Mouse (Mus musculus): ENCODE results near the gene Rasgrp3. TPM values are rescaled to one million over a fixed set of nuclear protein-coding genes. Genes with fewer than 3 reads are reported as not detected.

The Rasgrp3 gene
- polyA plus RNA-seq (2015; fragmentation: Nextera tagmentation; extraction: Ambion mirVana), result 32.1 and 36.3 TPM in 2 replicates

DNA sequence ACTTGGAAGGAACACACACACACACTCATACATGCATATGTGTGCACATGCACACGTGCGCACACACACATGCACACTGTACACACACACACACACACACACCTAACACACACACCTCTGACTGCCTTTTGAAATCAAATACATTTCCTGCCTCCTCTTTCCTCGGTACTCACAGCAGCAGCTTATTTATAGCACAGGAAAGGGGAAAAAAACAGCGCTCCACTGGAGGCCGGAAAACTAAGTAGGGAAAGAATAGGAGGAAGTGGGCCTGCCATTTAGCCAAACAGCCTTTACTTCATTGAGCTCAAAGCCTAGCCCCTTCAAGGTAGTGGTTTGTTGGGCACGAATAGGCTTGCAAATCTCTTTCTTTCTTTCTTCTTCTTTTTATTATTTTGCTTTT lies at the start of gene Rasgrp3:
TSS of gene Rasgrp3 (plus strand) at position 298 of the 400 bp plus-strand sequence.
- 55% methylated on average over 6 of the region's 6 CpGs for WGBS
- H3K27me3 ChIP-seq (replicated peaks; ENCODE audit: insufficient read depth, low read length), result no peaks in the 10 kb centered on the region
- peak within 1 kb of the TSS; percentile 20 for H3K4me3 ChIP-seq (ENCODE audit: low read depth, low read length)
- no peaks in the 10 kb centered on the region for H3K4me1 ChIP-seq (ENCODE audit: insufficient read depth, low read depth, low read length)
- TF ChIP-seq CTCF (IDR thresholded peaks at IDR 0.05) (no peak), EP300 (IDR thresholded peaks at IDR 0.05) (peak; percentile 88)
- H3K4me2 ChIP-seq (replicated peaks; ENCODE audit: low read depth, low read length), result peak within 1 kb of the TSS; percentile 42; the same call in 1 of the 2 replicates
- H3K9ac ChIP-seq (replicated peaks; ENCODE audit: low read depth), result peak within 1 kb of the TSS; percentile 23; the same call in 1 of the 2 replicates
- peak; percentile 74 for DNase-seq (ENCODE audit: low spot score)
- peak within 1 kb of the TSS; percentile 74 for H3K27ac ChIP-seq (ENCODE audit: low read length)
- no peaks in the 10 kb centered on the region for H3K9me3 ChIP-seq (ENCODE audit: low read length)
- ATAC-seq, result peak; percentile 58
- no peaks in the 10 kb centered on the region for H3K36me3 ChIP-seq (ENCODE audit: insufficient read depth, low read length)

DNA sequence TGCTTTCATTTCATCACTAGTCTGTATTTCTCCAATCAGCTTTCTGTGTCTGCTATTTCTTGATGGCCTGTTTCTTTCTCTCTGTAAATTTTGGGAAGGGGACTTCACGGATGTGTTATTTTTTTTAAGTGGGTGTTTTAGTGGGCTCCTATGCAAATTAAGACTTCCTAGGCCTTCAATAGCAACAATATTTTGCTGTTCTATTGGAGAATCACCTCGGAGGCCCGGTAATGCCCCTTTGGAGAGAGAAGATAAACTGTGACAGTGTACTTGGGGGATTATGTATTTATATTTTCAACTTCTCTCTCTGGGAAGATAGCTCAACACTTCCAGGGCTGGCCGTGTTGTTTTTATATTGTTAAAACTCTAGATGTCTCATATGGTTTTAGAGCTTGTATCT lies 47.3 kb upstream of the Rasgrp3 start:
- Histone ChIP-seq H3K9ac (replicated peaks; ENCODE audit: low read depth) (no peak overlapping the region), H3K36me3 (ENCODE audit: insufficient read depth, low read length) (no peaks in the 10 kb centered on the region), H3K4me2 (replicated peaks; ENCODE audit: low read depth, low read length) (no peak overlapping the region), H3K4me3 (ENCODE audit: low read depth, low read length) (no peak overlapping the region), H3K9me3 (ENCODE audit: low read length) (no peaks in the 10 kb centered on the region), H3K4me1 (ENCODE audit: insufficient read depth, low read depth, low read length) (no peaks in the 10 kb centered on the region), H3K27me3 (replicated peaks; ENCODE audit: insufficient read depth, low read length) (no peaks in the 10 kb centered on the region), H3K27ac (ENCODE audit: low read length) (no peak overlapping the region)
- TF ChIP-seq EP300 (IDR thresholded peaks at IDR 0.05) (no peak), CTCF (IDR thresholded peaks at IDR 0.05) (no peak)
- DNase-seq (ENCODE audit: low spot score), result no peak
- ATAC-seq, result no peak
- WGBS, result 59% methylated on average over 4 of the region's 4 CpGs

DNA sequence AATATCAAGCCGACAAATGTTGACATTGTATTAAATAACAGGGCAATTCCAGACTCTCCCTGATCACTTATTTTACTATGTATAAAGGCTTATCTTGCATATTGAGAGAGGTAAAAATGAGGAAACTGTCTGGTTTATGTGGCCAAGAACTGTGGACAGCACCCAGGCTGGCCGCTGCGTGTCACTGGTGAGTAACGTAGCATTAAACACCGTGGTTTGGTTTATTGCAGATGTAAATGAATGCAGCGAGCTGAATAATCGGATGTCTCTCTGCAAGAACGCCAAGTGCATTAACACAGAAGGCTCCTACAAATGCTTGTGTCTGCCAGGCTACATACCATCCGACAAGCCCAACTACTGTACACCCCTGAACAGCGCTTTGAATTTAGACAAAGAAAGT lies 45.6 kb upstream of the Rasgrp3 start:
- H3K4me3 ChIP-seq (ENCODE audit: low read depth, low read length), result no peak overlapping the region
- H3K9me3 ChIP-seq (ENCODE audit: low read length), result no peaks in the 10 kb centered on the region
- no peak for ATAC-seq
- 94% methylated on average over 10 of the region's 10 CpGs for WGBS
- no peaks in the 10 kb centered on the region for H3K4me1 ChIP-seq (ENCODE audit: insufficient read depth, low read depth, low read length)
- no peak overlapping the region for H3K9ac ChIP-seq (replicated peaks; ENCODE audit: low read depth)
- no peak overlapping the region for H3K4me2 ChIP-seq (replicated peaks; ENCODE audit: low read depth, low read length)
- H3K27me3 ChIP-seq (replicated peaks; ENCODE audit: insufficient read depth, low read length), result no peaks in the 10 kb centered on the region
- no peaks in the 10 kb centered on the region for H3K36me3 ChIP-seq (ENCODE audit: insufficient read depth, low read length)
- TF ChIP-seq EP300 (IDR thresholded peaks at IDR 0.05) (no peak), CTCF (IDR thresholded peaks at IDR 0.05) (no peak)
- H3K27ac ChIP-seq (ENCODE audit: low read length), result no peak overlapping the region
- DNase-seq (ENCODE audit: low spot score), result no peak

DNA sequence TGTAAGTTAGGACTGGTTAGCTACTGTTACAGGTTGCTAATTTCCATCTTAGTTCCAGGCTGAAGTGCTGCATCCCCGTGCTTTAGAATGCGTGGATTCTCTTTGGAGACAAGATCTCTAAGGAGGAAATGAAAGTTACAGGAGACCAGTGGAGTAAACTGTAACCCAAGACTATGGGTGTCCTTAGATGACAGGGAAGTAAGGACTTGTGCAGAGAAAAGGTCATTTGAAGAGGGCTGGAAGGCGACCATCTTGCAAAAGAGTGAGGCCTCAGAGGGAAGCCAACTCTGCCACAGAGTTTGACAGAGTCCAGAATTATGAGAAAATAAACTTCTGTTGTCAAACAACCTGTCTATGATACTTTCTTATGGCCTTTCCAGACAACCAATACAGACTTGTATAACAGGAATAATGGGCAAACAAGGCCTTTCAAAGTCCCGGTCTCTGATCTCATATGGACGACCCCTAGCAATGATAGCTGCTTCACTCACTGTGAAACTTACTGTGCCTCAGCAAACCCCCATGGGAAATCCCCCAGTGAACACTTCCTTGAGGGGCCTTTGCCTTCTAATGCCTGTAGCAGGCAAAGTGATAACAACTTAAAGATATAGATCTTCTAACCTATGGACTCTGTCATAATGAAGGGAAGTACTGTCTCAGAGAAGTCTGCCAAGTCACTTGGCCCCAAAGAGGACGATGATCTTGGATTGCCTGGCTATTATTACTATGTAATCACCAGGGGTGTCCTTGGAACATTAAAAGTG lies 44.1 kb upstream of the Rasgrp3 start:
- H3K9me3 ChIP-seq (ENCODE audit: low read length), result no peaks in the 10 kb centered on the region
- TF ChIP-seq EP300 (IDR thresholded peaks at IDR 0.05) (no peak), CTCF (IDR thresholded peaks at IDR 0.05) (no peak)
- H3K27me3 ChIP-seq (replicated peaks; ENCODE audit: insufficient read depth, low read length), result no peaks in the 10 kb centered on the region
- H3K9ac ChIP-seq (replicated peaks; ENCODE audit: low read depth), result no peak overlapping the region
- no peak for DNase-seq (ENCODE audit: low spot score)
- 73% methylated on average over 6 of the region's 6 CpGs for WGBS
- no peak for ATAC-seq
- no peak overlapping the region for H3K27ac ChIP-seq (ENCODE audit: low read length)
- no peaks in the 10 kb centered on the region for H3K4me1 ChIP-seq (ENCODE audit: insufficient read depth, low read depth, low read length)
- H3K4me2 ChIP-seq (replicated peaks; ENCODE audit: low read depth, low read length), result no peak overlapping the region
- no peak overlapping the region for H3K4me3 ChIP-seq (ENCODE audit: low read depth, low read length)
- H3K36me3 ChIP-seq (ENCODE audit: insufficient read depth, low read length), result no peaks in the 10 kb centered on the region

DNA sequence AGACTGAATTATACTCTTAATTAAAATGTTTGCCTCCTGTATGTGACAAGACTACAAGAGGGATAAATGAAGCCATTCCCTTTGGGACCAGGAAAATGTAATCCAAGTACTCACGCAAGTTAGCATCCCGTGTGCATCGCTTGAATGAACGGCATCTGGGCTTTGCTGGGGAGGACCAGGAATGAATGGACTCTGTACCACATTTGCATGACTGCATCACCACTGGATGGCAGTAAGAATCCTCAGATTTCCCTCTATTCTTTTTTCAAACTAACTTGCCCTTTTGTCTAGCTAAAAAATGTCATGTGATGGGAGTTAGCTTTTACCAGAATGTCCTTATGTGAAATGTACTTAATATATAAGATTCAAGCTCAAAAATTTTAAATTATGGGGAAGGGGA lies 29.3 kb upstream of the Rasgrp3 start:
- peak; percentile 29 for DNase-seq (ENCODE audit: low spot score)
- no peak for ATAC-seq
- TF ChIP-seq EP300 (IDR thresholded peaks at IDR 0.05) (no peak), CTCF (IDR thresholded peaks at IDR 0.05) (peak; percentile 58)
- H3K36me3 ChIP-seq (ENCODE audit: insufficient read depth, low read length), result no peaks in the 10 kb centered on the region
- H3K4me1 ChIP-seq (ENCODE audit: insufficient read depth, low read depth, low read length), result no peaks in the 10 kb centered on the region
- no peak overlapping the region for H3K4me3 ChIP-seq (ENCODE audit: low read depth, low read length)
- no peak overlapping the region for H3K9ac ChIP-seq (replicated peaks; ENCODE audit: low read depth)
- WGBS, result 58% methylated on average over 4 of the region's 4 CpGs
- no peaks in the 10 kb centered on the region for H3K9me3 ChIP-seq (ENCODE audit: low read length)
- H3K27me3 ChIP-seq (replicated peaks; ENCODE audit: insufficient read depth, low read length), result no peaks in the 10 kb centered on the region
- no peak overlapping the region for H3K4me2 ChIP-seq (replicated peaks; ENCODE audit: low read depth, low read length)
- H3K27ac ChIP-seq (ENCODE audit: low read length), result no peak overlapping the region

DNA sequence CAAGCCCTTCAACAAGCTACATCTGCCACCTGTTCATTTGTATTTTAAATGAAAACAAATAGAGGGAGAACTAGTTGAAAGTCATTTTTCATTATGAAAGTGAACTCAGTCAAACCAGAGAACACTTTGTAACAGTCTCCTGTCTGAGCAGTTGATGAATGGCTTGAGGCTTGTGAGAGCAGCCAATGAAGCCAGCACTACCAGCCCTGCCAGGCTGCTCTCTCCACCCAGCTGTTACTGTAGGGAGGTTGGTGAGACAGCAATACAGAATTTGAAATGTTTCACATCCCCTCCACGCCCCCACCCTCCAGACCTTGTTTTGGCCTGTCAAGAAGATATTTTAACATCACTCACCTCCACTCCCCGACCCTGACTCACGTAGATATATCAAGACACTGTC lies 18.8 kb upstream of the Rasgrp3 start:
- Histone ChIP-seq H3K4me3 (ENCODE audit: low read depth, low read length) (no peak overlapping the region), H3K9ac (replicated peaks; ENCODE audit: low read depth) (no peak overlapping the region), H3K9me3 (ENCODE audit: low read length) (no peaks in the 10 kb centered on the region), H3K27ac (ENCODE audit: low read length) (no peak overlapping the region), H3K4me1 (ENCODE audit: insufficient read depth, low read depth, low read length) (no peaks in the 10 kb centered on the region), H3K4me2 (replicated peaks; ENCODE audit: low read depth, low read length) (no peak overlapping the region), H3K27me3 (replicated peaks; ENCODE audit: insufficient read depth, low read length) (no peaks in the 10 kb centered on the region), H3K36me3 (ENCODE audit: insufficient read depth, low read length) (no peaks in the 10 kb centered on the region)
- no peak for ATAC-seq
- DNase-seq (ENCODE audit: low spot score), result no peak
- TF ChIP-seq CTCF (IDR thresholded peaks at IDR 0.05) (no peak), EP300 (IDR thresholded peaks at IDR 0.05) (no peak)
- 69% methylated on average over 3 of the region's 3 CpGs for WGBS

Data from lung, postnatal 0 days (tissue).